Mouse (Mus musculus) adrenal gland, postnatal 14 days (tissue): ENCODE data around the gene H2-D1. TPM values are rescaled to one million over a fixed set of nuclear protein-coding genes. Genes with fewer than 3 reads are reported as not detected.

ENCODE experiments used
- DNase-seq: peaks from one replicate; pipeline ENCODE4 v3.0.0; 2021; ENCODE audit warnings: mixed read lengths
- total RNA-seq: library from RNA; stranded (reverse); gene quantifications from 2 replicates; pipeline ENCODE4 v1.2.3, GENCODE M21; 2021

Gene H2-D1
- total RNA-seq, 1 experiment from 2014 or later = 93.3 TPM

- peak; percentile 43 for DNase-seq
These were observed 21.9 kb upstream of the H2-D1 start for GRCm38 (mm10) chr17:35240384-35241304.

GRCm38 (mm10) chr17:35241305-35242014, 21.1 kb upstream of the H2-D1 start, which contains the start of gene Ddx39b:
Gene Ddx39b (plus strand): TSS chr17:35241746.
- DNase-seq = peak; percentile 98

- peak; percentile 82 for DNase-seq
These were observed 20.3 kb upstream of the H2-D1 start for GRCm38 (mm10) chr17:35242015-35242941.

DNA sequence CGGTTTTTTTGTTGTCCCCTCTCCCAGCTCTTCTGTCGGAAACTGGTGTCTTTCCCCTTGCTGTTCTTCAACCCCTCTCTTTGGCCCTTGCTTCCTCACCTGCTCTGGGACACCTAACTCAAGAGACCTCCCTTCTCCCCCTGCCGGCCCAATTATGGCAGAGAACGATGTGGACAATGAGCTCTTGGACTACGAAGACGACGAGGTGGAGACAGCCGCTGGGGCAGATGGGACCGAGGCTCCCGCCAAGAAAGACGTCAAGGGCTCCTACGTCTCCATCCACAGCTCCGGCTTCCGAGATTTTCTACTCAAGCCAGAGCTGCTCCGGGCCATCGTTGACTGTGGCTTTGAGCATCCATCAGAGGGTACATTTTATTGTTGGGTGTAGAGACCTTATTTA, 19.4 kb upstream of the H2-D1 start:
- DNase-seq = peak; percentile 64

DNA sequence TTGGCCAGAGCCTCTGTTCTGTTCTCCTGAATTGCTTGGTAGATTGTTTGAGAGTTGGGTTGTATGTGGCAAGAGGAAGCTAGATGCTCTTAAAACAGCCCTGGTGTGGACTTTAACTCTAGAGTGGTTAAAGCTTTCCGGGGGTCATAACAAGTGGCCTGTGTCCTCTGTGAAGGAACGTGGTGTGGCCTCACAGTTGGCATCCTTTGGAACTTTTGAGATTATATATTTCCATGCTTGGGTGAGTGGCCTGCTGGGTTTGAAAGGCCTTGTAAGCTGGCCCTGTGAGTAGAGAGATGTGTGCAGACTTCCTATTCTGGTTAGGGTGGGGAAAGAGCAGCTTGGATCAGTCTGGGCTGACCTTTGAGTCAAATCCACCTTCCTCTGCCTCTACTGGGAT, 17.5 kb upstream of the H2-D1 start:
- no peak for DNase-seq

GRCm38 (mm10) chr17:35245731-35246623, 16.6 kb upstream of the H2-D1 start:
- DNase-seq = peak; percentile 44

- no peak for DNase-seq
These were observed 15.4 kb upstream of the H2-D1 start for GRCm38 (mm10) chr17:35247144-35247543.

- DNase-seq = no peak
These were observed 13.5 kb upstream of the H2-D1 start for GRCm38 (mm10) chr17:35248986-35249385.

DNA sequence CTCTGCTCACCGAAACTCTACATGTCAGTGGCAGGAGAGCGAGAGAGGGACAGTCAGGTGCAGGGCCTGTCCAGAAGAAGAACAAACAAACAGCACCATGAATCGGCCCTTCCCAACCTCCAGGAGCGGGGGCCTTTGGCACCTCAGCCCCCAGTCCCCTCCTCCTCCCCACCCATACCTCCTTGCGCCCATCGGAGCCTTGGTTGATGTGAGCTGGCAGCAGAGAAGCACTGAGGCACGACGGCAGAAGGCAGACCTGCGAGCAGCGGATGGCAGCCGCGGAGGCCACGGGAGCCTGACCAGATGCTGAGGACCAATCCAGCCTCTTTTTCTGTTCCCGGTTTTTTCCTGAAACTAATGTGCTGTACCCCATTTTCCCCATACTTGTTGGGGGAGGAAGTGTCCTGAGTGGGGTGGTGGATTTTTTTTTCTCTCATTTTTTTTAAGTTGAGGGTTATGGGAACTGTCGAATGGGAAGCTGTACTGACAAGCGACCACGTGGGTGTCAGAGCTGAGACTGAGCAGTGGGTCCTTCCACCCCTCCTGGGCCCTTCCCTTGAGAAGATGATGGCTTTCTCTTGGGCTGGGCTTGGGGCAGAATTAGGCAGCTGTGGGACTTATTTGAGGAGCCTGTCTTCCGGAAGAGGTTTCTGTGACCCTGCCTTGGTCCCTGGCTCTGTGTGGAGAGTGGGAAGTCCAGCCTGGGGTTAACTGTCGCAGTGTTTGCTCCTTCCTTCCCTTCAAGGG, 12.9 kb upstream of the H2-D1 start:
- DNase-seq = no peak

- DNase-seq = no peak
These were observed 12.0 kb upstream of the H2-D1 start for GRCm38 (mm10) chr17:35250348-35251120.

DNA sequence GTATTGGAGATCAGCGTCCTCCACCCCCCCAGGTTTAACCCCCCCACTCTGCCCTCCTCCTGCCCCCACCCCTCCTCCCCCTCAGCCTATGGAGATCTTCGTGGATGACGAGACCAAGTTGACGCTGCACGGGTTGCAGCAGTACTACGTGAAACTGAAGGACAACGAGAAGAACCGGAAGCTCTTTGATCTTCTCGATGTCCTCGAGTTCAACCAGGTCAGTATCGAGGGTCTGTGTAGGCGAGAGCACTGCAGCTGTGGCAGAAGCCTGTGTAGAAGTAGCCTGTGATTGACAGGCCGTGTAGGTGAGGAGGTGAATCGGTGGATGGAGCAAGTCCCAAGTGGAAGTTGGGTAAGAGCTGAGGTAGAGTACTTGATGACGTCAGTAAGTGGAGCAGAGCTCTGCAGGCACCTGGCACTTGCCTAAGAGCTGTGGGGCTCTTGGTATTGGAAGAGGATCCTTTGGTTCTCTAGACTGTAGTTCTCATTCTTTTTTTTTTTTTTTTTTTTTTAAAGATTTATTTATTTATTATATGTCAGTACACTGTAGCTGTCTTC, 11.3 kb upstream of the H2-D1 start:
- no peak for DNase-seq

DNA sequence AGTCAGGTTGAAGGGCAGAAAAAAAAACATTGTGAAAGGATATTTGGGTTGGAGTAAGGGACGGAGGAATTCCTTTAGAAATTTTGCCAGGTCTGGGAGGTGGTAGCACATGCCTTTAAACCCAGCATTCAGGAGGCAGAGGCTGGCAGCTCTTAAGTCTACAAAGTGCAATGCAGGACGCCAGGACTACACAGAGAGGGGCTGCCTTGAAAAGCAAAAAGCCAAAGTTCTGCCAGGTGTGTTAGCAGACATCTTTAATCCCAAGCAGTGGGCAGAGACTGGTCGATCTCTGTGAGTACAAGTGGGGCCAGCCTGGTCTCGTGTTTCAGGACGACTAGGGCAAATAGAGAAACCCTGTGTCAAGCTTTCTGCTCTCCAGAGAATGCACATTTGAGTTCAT, 10.5 kb upstream of the H2-D1 start:
- DNase-seq = no peak

DNA sequence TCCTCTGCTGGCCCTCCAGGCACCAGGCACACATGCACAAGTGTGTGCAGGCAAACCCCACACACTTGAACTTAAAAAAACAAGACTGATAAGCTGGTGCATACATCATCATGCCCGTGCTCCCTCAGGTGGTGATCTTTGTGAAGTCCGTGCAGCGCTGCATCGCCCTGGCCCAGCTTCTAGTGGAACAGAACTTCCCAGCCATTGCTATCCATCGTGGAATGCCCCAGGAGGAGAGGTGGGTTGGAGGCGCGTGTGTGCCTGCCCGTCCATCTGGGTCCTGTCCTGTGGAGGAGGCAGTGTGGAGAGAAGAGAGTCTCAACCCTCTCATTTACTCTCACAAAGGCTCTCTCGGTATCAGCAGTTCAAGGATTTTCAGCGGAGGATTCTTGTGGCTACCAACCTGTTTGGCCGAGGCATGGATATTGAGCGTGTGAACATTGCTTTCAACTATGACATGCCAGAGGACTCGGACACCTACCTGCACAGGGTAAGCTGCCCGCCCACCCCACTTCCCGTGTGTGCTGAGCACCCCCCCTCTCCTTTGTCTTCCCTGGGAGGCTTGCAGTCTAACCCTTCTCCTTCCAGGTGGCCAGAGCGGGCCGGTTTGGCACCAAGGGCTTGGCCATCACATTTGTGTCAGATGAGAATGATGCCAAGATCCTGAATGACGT, 9.8 kb upstream of the H2-D1 start:
- peak; percentile 59 for DNase-seq

- no peak for DNase-seq
These were observed 9.0 kb upstream of the H2-D1 start for GRCm38 (mm10) chr17:35253293-35254093.

GRCm38 (mm10) chr17:35254241-35255098, 8.1 kb upstream of the H2-D1 start:
- peak; percentile 83 for DNase-seq

- no peak for DNase-seq
These were observed 7.2 kb upstream of the H2-D1 start for GRCm38 (mm10) chr17:35255301-35255700.

DNA sequence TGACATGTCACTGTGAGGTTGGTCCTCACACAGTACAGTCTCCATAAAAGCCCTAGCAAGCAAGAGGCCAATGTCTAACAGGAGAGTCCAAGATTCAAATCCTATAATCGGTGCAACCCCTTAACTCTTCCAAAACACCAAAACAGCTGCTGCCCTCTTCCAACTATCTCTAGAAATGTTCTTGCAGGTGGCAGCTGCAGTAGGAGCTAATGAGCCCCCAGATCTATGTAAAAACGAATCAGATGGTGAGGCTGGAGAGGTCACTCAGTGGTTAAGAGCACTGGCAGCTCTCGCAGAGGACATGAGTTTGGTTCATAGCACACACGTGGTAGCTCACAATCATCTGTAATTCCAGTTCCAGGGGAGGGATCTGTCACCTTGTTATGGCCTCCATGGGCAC, 6.8 kb upstream of the H2-D1 start:
- no peak for DNase-seq
